Mouse (Mus musculus) heart, postnatal 0 days (tissue): ENCODE measurements around the gene Epha4.

ENCODE experiments used
- CTCF ChIP-seq: IDR thresholded peaks from 2 replicates; pipeline ENCODE4 v1.5.1; 2016; ENCODE audit warnings: antibody characterized with exemption, control low read depth, low read depth
- EP300 ChIP-seq: IDR thresholded peaks from 2 replicates; pipeline ENCODE4 v1.6.1; 2016; ENCODE audit warnings: antibody characterized with exemption, low read depth

DNA sequence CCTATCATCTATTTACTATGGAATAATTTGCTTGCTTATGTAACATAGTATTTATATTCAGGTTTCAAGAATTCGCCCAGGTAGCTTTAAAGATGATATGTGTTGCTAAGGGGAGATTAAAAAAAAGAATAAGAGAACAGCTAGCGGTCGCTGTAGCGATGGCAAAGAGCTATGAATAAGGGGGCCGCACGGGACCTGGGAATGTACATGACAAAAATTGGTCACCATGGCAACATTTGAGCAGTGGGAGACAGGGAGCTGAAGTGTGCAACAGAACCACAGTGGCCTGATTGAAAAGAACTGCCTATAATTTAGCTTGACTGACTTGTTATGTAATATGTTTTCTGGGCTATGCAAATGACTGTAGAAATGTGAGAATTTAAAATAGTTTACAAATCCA is 30.8 kb upstream of the Epha4 start:
- TF ChIP-seq CTCF (no peak), EP300 (no peak)
